Mouse (Mus musculus): ENCODE data around the gene Pcgf1. TPM values are rescaled to one million over a fixed set of nuclear protein-coding genes. Genes with fewer than 3 reads are reported as not detected.

Gene Pcgf1
- polyA plus RNA-seq, 1 experiment from 2014 or later, result 22.6 TPM

- peak overlapping the region; percentile 1; the same call in 1 of the 2 replicates for H3K9ac ChIP-seq (ENCODE audit: low read depth, low read length)
- no peak; the same call in 1 of the 2 replicates for ATAC-seq (ENCODE audit: low read depth)
- no peaks in the 10 kb centered on the region for H3K36me3 ChIP-seq (ENCODE audit: control insufficient read depth, insufficient read depth, low read length)
- peaks cover 97% of the 10 kb centered on the region for H3K27me3 ChIP-seq (replicated peaks; ENCODE audit: control insufficient read depth, insufficient read depth, low read length)
- H3K4me1 ChIP-seq (ENCODE audit: control insufficient read depth, insufficient read depth, low read length), result peaks cover 5% of the 10 kb centered on the region
- no peak for DNase-seq (ENCODE audit: low spot score)
- H3K27ac ChIP-seq (replicated peaks; ENCODE audit: low read depth, low read length), result no peak overlapping the region
- no peaks in the 10 kb centered on the region for H3K9me3 ChIP-seq (ENCODE audit: control insufficient read depth, low read length)
- peak overlapping the region; percentile 25 for H3K4me3 ChIP-seq (ENCODE audit: low read depth, low read length)
- WGBS, result 1% methylated on average over 37 of the region's 69 CpGs
- peak overlapping the region; percentile 42 for H3K4me2 ChIP-seq (ENCODE audit: low read depth, low read length)
Measured at GRCm38 (mm10) chr6:83069488-83070246, 8.0 kb upstream of the Pcgf1 start.

DNA sequence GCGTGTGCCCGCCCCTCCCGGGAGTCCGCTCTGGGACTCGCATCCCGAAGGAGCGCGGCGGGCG is 7.6 kb upstream of the Pcgf1 start, which contains the start of gene Tlx2:
TSS of gene Tlx2 (minus strand) at position 47 of the 64 bp plus-strand sequence.
- peaks cover 96% of the 10 kb centered on the region for H3K27me3 ChIP-seq (replicated peaks; ENCODE audit: control insufficient read depth, insufficient read depth, low read length)
- peak within 1 kb of the TSS; percentile 25 for H3K4me3 ChIP-seq (ENCODE audit: low read depth, low read length)
- H3K36me3 ChIP-seq (ENCODE audit: control insufficient read depth, insufficient read depth, low read length), result no peaks in the 10 kb centered on the region
- H3K27ac ChIP-seq (replicated peaks; ENCODE audit: low read depth, low read length), result no peak within 1 kb of the TSS
- H3K9me3 ChIP-seq (ENCODE audit: control insufficient read depth, low read length), result no peaks in the 10 kb centered on the region
- DNase-seq (ENCODE audit: low spot score), result no peak
- ATAC-seq (ENCODE audit: low read depth), result no peak
- WGBS, result 0% methylated on average over 3 of the region's 10 CpGs
- H3K4me2 ChIP-seq (ENCODE audit: low read depth, low read length), result peak within 1 kb of the TSS; percentile 42
- H3K9ac ChIP-seq (ENCODE audit: low read depth, low read length), result peak within 1 kb of the TSS; percentile 1; the same call in 1 of the 2 replicates
- H3K4me1 ChIP-seq (ENCODE audit: control insufficient read depth, insufficient read depth, low read length), result peaks cover 5% of the 10 kb centered on the region

DNA sequence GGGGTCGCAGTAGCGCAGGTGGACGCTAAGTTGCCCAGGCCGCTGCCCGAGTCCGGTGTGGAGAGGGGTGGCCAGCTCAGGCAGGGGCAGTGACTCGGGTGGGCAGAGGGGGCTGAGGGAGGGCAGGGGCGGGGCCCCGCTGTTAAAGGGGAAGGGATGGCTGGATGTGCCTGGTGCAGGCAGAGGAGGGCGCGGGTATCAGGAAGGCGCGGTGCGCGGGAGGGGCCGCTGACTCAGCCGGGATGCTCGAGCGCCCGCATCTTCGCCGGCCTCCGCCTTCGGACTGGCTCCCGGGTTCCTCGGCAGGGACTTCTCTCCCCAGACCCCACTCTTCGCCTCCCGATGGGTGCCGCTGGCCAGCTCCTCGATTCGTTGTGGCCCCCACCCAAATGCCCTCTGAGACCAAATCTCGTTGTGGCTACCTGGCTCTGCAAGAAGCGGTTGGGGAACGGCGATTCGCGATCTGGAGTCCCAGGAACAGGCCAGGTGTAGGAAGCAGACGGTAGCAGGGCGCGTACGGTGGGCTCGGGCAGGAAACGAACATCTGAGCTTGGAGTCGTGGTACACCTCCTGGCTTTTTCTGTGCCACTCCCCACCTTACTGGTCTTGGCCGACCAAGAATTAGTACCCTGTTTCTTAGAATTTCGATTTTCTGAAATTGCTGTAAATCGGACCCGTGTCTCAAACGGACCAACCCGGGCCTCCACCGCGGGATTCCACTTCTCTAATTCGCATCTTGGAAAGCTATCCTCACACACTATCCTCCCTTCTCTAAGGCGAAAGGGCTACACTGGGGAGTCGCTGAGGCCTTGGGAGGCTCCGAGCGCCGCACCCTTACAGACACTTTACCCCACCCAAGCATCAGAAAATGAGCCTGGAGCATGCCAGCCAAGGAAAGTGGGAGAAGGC is 7.1 kb upstream of the Pcgf1 start:
- peak overlapping the region; percentile 25 for H3K4me3 ChIP-seq (ENCODE audit: low read depth, low read length)
- peaks cover 96% of the 10 kb centered on the region for H3K27me3 ChIP-seq (replicated peaks; ENCODE audit: control insufficient read depth, insufficient read depth, low read length)
- no peak overlapping the region for H3K27ac ChIP-seq (replicated peaks; ENCODE audit: low read depth, low read length)
- H3K36me3 ChIP-seq (ENCODE audit: control insufficient read depth, insufficient read depth, low read length), result no peaks in the 10 kb centered on the region
- no peaks in the 10 kb centered on the region for H3K9me3 ChIP-seq (ENCODE audit: control insufficient read depth, low read length)
- H3K4me2 ChIP-seq (ENCODE audit: low read depth, low read length), result peak overlapping the region; percentile 42
- DNase-seq (ENCODE audit: low spot score) (no peak), ATAC-seq (ENCODE audit: low read depth) (no peak)
- WGBS, result 2% methylated on average over 37 of the region's 58 CpGs
- peaks cover 5% of the 10 kb centered on the region for H3K4me1 ChIP-seq (ENCODE audit: control insufficient read depth, insufficient read depth, low read length)
- 0 out of 2 replicates have a peak overlapping the region, but pooled peaks have one; percentile 1 for H3K9ac ChIP-seq (ENCODE audit: low read depth, low read length)

DNA sequence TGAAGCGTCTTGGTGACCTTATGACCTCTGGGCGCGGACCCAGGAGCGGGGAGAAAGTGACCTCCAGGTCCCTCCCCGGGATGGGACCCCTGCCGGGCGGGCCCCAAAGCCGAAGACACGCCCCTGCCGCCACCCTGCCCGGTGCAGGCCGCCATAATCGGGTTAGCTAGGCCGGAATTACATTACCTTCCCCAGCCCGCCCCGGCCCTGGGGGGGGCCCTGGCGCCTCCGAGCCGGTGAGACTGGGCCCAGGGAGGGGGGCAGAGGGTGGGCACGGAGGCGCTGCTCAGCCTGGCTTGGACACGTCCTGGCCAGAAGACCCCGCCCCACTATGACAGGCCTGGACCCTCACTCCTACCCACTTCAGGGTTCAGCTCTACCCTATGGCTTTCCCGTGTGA is 6.4 kb upstream of the Pcgf1 start:
- H3K4me3 ChIP-seq (ENCODE audit: low read depth, low read length), result peak overlapping the region; percentile 25
- peaks cover 95% of the 10 kb centered on the region for H3K27me3 ChIP-seq (replicated peaks; ENCODE audit: control insufficient read depth, insufficient read depth, low read length)
- no peak overlapping the region for H3K27ac ChIP-seq (replicated peaks; ENCODE audit: low read depth, low read length)
- H3K36me3 ChIP-seq (ENCODE audit: control insufficient read depth, insufficient read depth, low read length), result no peaks in the 10 kb centered on the region
- H3K4me2 ChIP-seq (ENCODE audit: low read depth, low read length), result peak overlapping the region; percentile 20; the same call in 1 of the 2 replicates
- H3K9me3 ChIP-seq (ENCODE audit: control insufficient read depth, low read length), result no peaks in the 10 kb centered on the region
- H3K4me1 ChIP-seq (ENCODE audit: control insufficient read depth, insufficient read depth, low read length), result peaks cover 5% of the 10 kb centered on the region
- H3K9ac ChIP-seq (ENCODE audit: low read depth, low read length), result no peak overlapping the region
- no peak for DNase-seq (ENCODE audit: low spot score)
- ATAC-seq (ENCODE audit: low read depth), result peak; percentile 41; the same call in 1 of the 2 replicates
- WGBS, result 0% methylated on average over 14 of the region's 24 CpGs

DNA sequence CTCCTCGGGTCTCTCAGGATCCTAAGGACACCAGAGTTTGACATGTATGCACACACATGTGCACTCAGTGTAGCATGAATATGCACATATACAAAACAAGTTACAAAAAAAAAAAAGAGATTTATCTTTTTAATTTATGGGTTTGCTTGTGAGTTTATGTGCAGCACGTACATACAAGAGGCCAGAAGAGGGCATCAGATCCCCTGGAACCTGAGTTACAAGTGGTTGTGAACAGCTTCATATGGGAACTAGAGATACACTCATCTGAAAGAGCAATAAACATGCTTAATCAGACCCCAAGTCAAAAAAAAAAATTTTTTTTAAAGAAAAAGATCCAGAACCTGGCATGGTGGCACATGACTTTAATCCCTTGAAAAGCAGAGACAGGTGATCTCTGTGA is 2.7 kb upstream of the Pcgf1 start:
- 23% methylated on average over 2 of the region's 2 CpGs for WGBS
- H3K27ac ChIP-seq (replicated peaks; ENCODE audit: low read depth, low read length), result no peak overlapping the region
- peaks cover 62% of the 10 kb centered on the region for H3K27me3 ChIP-seq (replicated peaks; ENCODE audit: control insufficient read depth, insufficient read depth, low read length)
- DNase-seq (ENCODE audit: low spot score) (no peak), ATAC-seq (ENCODE audit: low read depth) (no peak)
- no peaks in the 10 kb centered on the region for H3K36me3 ChIP-seq (ENCODE audit: control insufficient read depth, insufficient read depth, low read length)
- H3K9ac ChIP-seq (ENCODE audit: low read depth, low read length), result no peak overlapping the region
- no peak overlapping the region for H3K4me3 ChIP-seq (ENCODE audit: low read depth, low read length)
- peaks cover 17% of the 10 kb centered on the region for H3K4me1 ChIP-seq (ENCODE audit: control insufficient read depth, insufficient read depth, low read length)
- no peaks in the 10 kb centered on the region for H3K9me3 ChIP-seq (ENCODE audit: control insufficient read depth, low read length)
- H3K4me2 ChIP-seq (ENCODE audit: low read depth, low read length), result no peak overlapping the region

- DNase-seq (ENCODE audit: low spot score), result peak; percentile 98
- Histone ChIP-seq H3K4me3 (ENCODE audit: low read depth, low read length) (peak overlapping the region; percentile 72), H3K4me1 (ENCODE audit: control insufficient read depth, insufficient read depth, low read length) (peaks cover 11% of the 10 kb centered on the region), H3K27ac (replicated peaks; ENCODE audit: low read depth, low read length) (peak overlapping the region; percentile 90), H3K36me3 (ENCODE audit: control insufficient read depth, insufficient read depth, low read length) (peaks cover 20% of the 10 kb centered on the region), H3K9ac (ENCODE audit: low read depth, low read length) (peak overlapping the region; percentile 79), H3K4me2 (ENCODE audit: low read depth, low read length) (peak overlapping the region; percentile 96), H3K27me3 (replicated peaks; ENCODE audit: control insufficient read depth, insufficient read depth, low read length) (peaks cover 41% of the 10 kb centered on the region), H3K9me3 (ENCODE audit: control insufficient read depth, low read length) (no peaks in the 10 kb centered on the region)
- WGBS, result under 1% methylated on average over 40 of the region's 46 CpGs
- peak; percentile 94 for ATAC-seq (ENCODE audit: low read depth)
Measured at GRCm38 (mm10) chr6:83078324-83078858, 722 bp downstream of the Pcgf1 start.

- no peaks in the 10 kb centered on the region for H3K9me3 ChIP-seq (ENCODE audit: control insufficient read depth, low read length)
- H3K27ac ChIP-seq (replicated peaks; ENCODE audit: low read depth, low read length), result no peak overlapping the region
- 97% methylated on average over 5 of the region's 5 CpGs for WGBS
- peaks cover 20% of the 10 kb centered on the region for H3K36me3 ChIP-seq (ENCODE audit: control insufficient read depth, insufficient read depth, low read length)
- no peak for DNase-seq (ENCODE audit: low spot score)
- no peak overlapping the region for H3K4me3 ChIP-seq (ENCODE audit: low read depth, low read length)
- H3K9ac ChIP-seq (ENCODE audit: low read depth, low read length), result no peak overlapping the region
- H3K4me2 ChIP-seq (ENCODE audit: low read depth, low read length), result no peak overlapping the region
- H3K27me3 ChIP-seq (replicated peaks; ENCODE audit: control insufficient read depth, insufficient read depth, low read length), result peaks cover 41% of the 10 kb centered on the region
- peaks cover 11% of the 10 kb centered on the region for H3K4me1 ChIP-seq (ENCODE audit: control insufficient read depth, insufficient read depth, low read length)
- ATAC-seq (ENCODE audit: low read depth), result no peak
Measured at GRCm38 (mm10) chr6:83080210-83080609, 2.5 kb downstream of the Pcgf1 start.

DNA sequence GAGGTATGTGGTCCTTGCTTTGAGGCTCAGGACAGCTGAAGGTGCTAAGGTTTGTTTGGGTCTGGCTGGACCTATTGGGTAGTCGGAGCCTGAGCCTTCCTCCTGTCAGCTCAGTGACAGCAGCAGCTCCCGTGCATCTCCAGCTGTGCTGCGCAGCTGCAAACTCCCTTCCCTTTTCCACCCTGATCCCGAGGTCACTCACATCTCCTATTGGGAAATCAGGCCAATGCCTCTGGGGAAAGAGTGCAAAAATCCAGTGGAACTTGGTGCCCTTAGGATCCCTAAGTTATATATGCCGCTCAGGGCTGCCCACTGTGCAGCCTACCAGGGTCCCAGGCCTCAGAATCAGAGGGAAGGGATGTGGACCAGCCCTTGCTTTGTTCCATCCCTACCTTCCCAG is 5.8 kb downstream of the Pcgf1 start:
- no peak overlapping the region for H3K9ac ChIP-seq (ENCODE audit: low read depth, low read length)

More for the DNA sequence above, 5.8 kb downstream of the Pcgf1 start:
- Histone ChIP-seq H3K4me3 (ENCODE audit: low read depth, low read length) (no peak overlapping the region), H3K9me3 (ENCODE audit: control insufficient read depth, low read length) (no peaks in the 10 kb centered on the region), H3K4me1 (ENCODE audit: control insufficient read depth, insufficient read depth, low read length) (peaks cover 21% of the 10 kb centered on the region), H3K27me3 (replicated peaks; ENCODE audit: control insufficient read depth, insufficient read depth, low read length) (peaks cover 61% of the 10 kb centered on the region), H3K36me3 (ENCODE audit: control insufficient read depth, insufficient read depth, low read length) (peaks cover 20% of the 10 kb centered on the region), H3K27ac (replicated peaks; ENCODE audit: low read depth, low read length) (no peak overlapping the region), H3K4me2 (ENCODE audit: low read depth, low read length) (no peak overlapping the region)
- DNase-seq (ENCODE audit: low spot score), result no peak
- ATAC-seq (ENCODE audit: low read depth), result no peak
- WGBS, result 8% methylated on average over 5 of the region's 5 CpGs
